Mouse (Mus musculus) frontal cortex, adult (tissue): ENCODE measurements at regions not wholly inside any gene's neighbourhood (a gene's known extent, or its start where the extent isn't known, plus 50 kb on each side); places are given as distances from the start of the nearest gene placed in this dataset.

Source experiments
- ATAC-seq: cut with Nextera tagmentation; 2 replicates; pipeline ENCODE4 v1.9.2; 2017; ENCODE audit warnings: mild to moderate bottlenecking, moderate library complexity, mixed read lengths; ENCODE audit not compliant: low TSS enrichment

- no peak for ATAC-seq
Observed at GRCm38 (mm10) chr6:78228883-78229282, 141.6 kb upstream of the Reg3b start.

GRCm38 (mm10) chr6:78244404-78244803 is 126.1 kb upstream of the Reg3b start:
- peak; percentile 77 for ATAC-seq

- ATAC-seq, result no peak
Observed at GRCm38 (mm10) chr6:78245010-78245409, 125.4 kb upstream of the Reg3b start.

- no peak for ATAC-seq
Observed at GRCm38 (mm10) chr6:78250053-78250452, 120.4 kb upstream of the Reg3b start.

DNA sequence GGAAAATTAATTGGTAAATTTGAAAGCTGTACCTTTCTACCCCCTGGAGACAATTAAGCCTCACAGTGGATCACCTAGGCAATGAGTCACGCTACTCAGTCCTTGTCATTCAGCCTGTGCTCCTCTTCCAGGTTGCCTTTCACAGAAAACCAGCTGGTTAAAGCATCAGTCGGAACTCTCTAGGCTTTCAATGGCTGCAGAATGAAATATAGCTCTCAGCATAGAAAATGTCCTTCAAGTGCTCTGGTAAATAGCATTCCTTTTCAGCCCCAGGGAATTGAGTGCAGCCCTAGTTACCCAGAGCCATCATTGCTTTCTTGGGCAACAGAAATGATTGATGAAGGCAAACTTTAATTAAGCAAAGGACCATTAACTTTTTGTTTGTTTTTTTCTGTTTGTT is 119.9 kb upstream of the Reg3b start:
- ATAC-seq, result no peak

DNA sequence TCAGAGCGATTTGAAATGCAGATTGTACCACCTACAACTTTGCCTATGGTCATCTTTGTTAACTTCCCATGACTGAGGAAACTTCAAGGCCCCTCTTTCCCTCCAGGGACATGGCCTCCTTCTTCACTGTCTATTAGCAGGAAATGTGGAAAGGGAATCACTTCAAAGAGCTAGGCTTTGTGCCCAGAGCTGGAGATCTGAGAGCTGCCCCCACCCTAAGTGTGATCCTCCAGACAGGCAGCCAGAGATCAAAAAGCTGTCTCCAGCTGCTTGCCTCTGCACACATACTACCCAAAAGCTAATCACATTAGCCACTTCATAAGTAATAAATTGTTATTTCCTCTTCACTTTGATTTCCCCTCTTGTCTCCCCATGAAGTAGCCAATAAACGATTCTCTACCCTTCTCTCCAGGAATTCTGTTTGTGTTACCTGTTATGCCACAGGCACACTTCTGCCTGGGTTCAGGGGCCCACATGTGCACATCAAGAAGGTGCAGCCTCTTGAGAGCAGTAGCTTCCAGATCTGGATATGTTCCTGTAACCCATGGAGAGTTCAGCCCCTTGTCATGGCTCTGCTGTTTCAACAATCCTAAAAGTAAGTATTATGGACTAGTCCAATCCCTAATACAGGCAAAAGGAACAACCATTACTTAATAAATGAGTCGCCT is 98.4 kb upstream of the Reg3b start:
- ATAC-seq, result no peak

DNA sequence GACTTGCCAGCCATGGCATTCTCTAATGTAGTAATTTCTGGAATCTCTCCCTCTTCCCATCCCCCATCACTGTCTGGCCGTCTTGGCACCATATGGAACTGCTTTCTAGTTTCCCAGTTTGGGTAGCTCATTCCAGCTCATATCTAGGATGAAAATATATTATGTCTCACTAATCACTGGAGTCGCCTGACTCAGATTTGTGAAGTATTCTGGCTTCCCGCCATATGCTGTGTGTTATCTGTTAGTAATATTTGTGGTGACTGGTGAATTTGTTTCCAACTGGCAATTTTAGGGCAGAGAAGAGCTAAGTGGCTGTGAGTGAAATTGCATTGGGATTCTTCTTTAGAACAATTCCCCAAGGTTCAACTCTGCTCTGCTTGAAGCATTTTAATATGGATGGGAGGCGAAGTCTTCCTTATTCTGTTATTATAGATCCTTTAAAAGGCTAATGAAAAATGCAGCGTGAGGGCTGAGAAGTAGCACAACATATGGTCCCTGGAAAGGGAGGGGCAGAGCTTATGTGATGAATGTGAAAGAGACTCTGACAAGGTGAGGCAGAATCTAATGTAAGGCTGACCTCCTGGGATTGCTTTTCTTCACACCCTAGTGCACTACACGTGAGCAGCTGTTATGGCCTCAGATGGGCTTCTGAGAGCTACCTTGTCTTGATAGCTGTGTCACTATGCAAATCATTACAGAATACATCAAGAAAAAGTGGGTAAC is 92.3 kb upstream of the Reg3b start:
- no peak for ATAC-seq

GRCm38 (mm10) chr6:78280541-78280940 is 89.9 kb upstream of the Reg3b start:
- ATAC-seq, result peak; percentile 99

GRCm38 (mm10) chr6:78294647-78295046 is 75.8 kb upstream of the Reg3b start:
- no peak for ATAC-seq

GRCm38 (mm10) chr6:78303187-78303740 is 67.2 kb upstream of the Reg3b start:
- no peak for ATAC-seq
